Mouse (Mus musculus) intestine, embryonic 15.5 days (tissue): ENCODE data around the gene Tnfrsf1b. TPM values are rescaled to one million over a fixed set of nuclear protein-coding genes. Genes with fewer than 3 reads are reported as not detected.
"Not testable (repeated sequence)": the region's sequence is repeated elsewhere in the genome, so short reads cannot be mapped to it uniquely, and the experiment has no call there.

Experiments used
- ATAC-seq: fragments of 200-750 bp; cut with Nextera tagmentation; 2 replicates; pipeline ENCODE4 v1.8.0; 2017; ENCODE audit warnings: moderate TSS enrichment, moderate library complexity
- H3K27ac ChIP-seq: fragments of 300-500 bp; sonication (generic); 2 replicates; pipeline ENCODE4 v1.5.1; 2015; ENCODE audit warnings: mild to moderate bottlenecking, inconsistent platforms
- H3K27me3 ChIP-seq: fragments of 300-500 bp; sonication (generic); replicated peaks from 2 replicates; pipeline ENCODE4 v1.6.1; 2015; ENCODE audit warnings: inconsistent platforms
- H3K36me3 ChIP-seq: fragments of 300-500 bp; sonication (generic); 2 replicates; pipeline ENCODE4 v1.6.1; 2015; ENCODE audit warnings: inconsistent platforms
- H3K4me1 ChIP-seq: fragments of 300-500 bp; sonication (generic); replicated peaks from 2 replicates; pipeline ENCODE4 v1.6.1; 2015; ENCODE audit warnings: inconsistent platforms
- H3K4me2 ChIP-seq: fragments of 300-500 bp; sonication (generic); replicated peaks from 2 replicates; pipeline ENCODE4 v1.6.1; 2015; ENCODE audit warnings: mild to moderate bottlenecking, inconsistent platforms
- H3K4me3 ChIP-seq: fragments of 300-500 bp; sonication (generic); replicated peaks from 2 replicates; pipeline ENCODE4 v1.5.1; 2015; ENCODE audit warnings: inconsistent platforms
- H3K9ac ChIP-seq: fragments of 300-500 bp; sonication (generic); 2 replicates; pipeline ENCODE4 v1.6.1; 2015; ENCODE audit warnings: inconsistent platforms
- H3K9me3 ChIP-seq: fragments of 300-500 bp; sonication (generic); 2 replicates; pipeline ENCODE4 v1.6.1; 2016; ENCODE audit warnings: inconsistent platforms
- WGBS: fragments of 180-500 bp; shearing (Covaris S2); methylation state at CpG from one replicate; pipeline ENCODE4 v1.1.7; 2015; 5-methylcytosine and 5-hydroxymethylcytosine counted together
- polyA plus RNA-seq: library from polyadenylated mRNA; unstranded; fragments of >200 nt; fragmentation: Nextera tagmentation; extraction: Ambion mirVana; gene quantifications from 2 replicates; pipeline ENCODE4 v1.2.1, GENCODE M21; 2015

Tnfrsf1b gene
- polyA plus RNA-seq, 1 experiment from 2014 or later = 5.9 TPM

GRCm38 (mm10) chr4:145193991-145194511 is 52.6 kb downstream of the Tnfrsf1b start:
- Histone ChIP-seq H3K4me2 (peak overlapping the region; percentile 88), H3K4me1 (peaks cover 9% of the 10 kb centered on the region; the same call in 1 of the 2 replicates), H3K27ac (peak overlapping the region; percentile 70), H3K9me3 (no peaks in the 10 kb centered on the region), H3K9ac (peak overlapping the region; percentile 88), H3K27me3 (no peaks in the 10 kb centered on the region), H3K4me3 (peak overlapping the region; percentile 88), H3K36me3 (no peaks in the 10 kb centered on the region)
- ATAC-seq = peak; percentile 65
- WGBS = 0% methylated on average over 10 of the region's 10 CpGs

GRCm38 (mm10) chr4:145193406-145193805 is 53.3 kb downstream of the Tnfrsf1b start:
- H3K4me2 ChIP-seq = peak overlapping the region; percentile 88
- H3K4me3 ChIP-seq = peak overlapping the region; percentile 88
- no peak overlapping the region for H3K9ac ChIP-seq
- H3K27me3 ChIP-seq = no peaks in the 10 kb centered on the region
- 0 out of 2 replicates have a peak overlapping the region, but pooled peaks have one; percentile 70 for H3K27ac ChIP-seq
- peaks cover 9% of the 10 kb centered on the region; the same call in 1 of the 2 replicates for H3K4me1 ChIP-seq
- 29% methylated on average over 3 of the region's 3 CpGs for WGBS
- no peaks in the 10 kb centered on the region; the same call in 1 of the 2 replicates for H3K36me3 ChIP-seq
- H3K9me3 ChIP-seq = no peaks in the 10 kb centered on the region
- no peak for ATAC-seq

- no peak overlapping the region for H3K27ac ChIP-seq
- peak overlapping the region; percentile 88 for H3K4me2 ChIP-seq
- H3K4me1 ChIP-seq = peaks cover 9% of the 10 kb centered on the region; the same call in 1 of the 2 replicates
- H3K9me3 ChIP-seq = no peaks in the 10 kb centered on the region
- no peak overlapping the region for H3K9ac ChIP-seq
- no peak overlapping the region for H3K4me3 ChIP-seq
- no peaks in the 10 kb centered on the region; the same call in none of the 2 replicates for H3K36me3 ChIP-seq
- ATAC-seq = peak; percentile 35
- no peaks in the 10 kb centered on the region for H3K27me3 ChIP-seq
These were observed 54.0 kb downstream of the Tnfrsf1b start for GRCm38 (mm10) chr4:145192686-145193085.

- ATAC-seq = no peak
- no peak overlapping the region for H3K9ac ChIP-seq
- H3K4me2 ChIP-seq = no peak overlapping the region
- H3K4me3 ChIP-seq = no peak overlapping the region
- H3K4me1 ChIP-seq = peaks cover 8% of the 10 kb centered on the region; the same call in 1 of the 2 replicates
- no peaks in the 10 kb centered on the region for H3K9me3 ChIP-seq
- peaks cover 7% of the 10 kb centered on the region for H3K36me3 ChIP-seq
- H3K27ac ChIP-seq = no peak overlapping the region
- H3K27me3 ChIP-seq = no peaks in the 10 kb centered on the region
These were observed 58.1 kb downstream of the Tnfrsf1b start for GRCm38 (mm10) chr4:145188561-145188960.

GRCm38 (mm10) chr4:145187619-145188018 is 59.1 kb downstream of the Tnfrsf1b start:
- no peak for ATAC-seq

GRCm38 (mm10) chr4:145178918-145179549 is 67.6 kb downstream of the Tnfrsf1b start:
- Histone ChIP-seq H3K4me2 (no peak overlapping the region), H3K4me3 (no peak overlapping the region), H3K4me1 (no peaks in the 10 kb centered on the region), H3K36me3 (peaks cover 13% of the 10 kb centered on the region; the same call in 1 of the 2 replicates), H3K27ac (no peak overlapping the region), H3K27me3 (no peaks in the 10 kb centered on the region), H3K9ac (no peak overlapping the region), H3K9me3 (no peaks in the 10 kb centered on the region)
- WGBS = 94% methylated on average over 5 of the region's 5 CpGs
- peak; percentile 86 for ATAC-seq

More at GRCm38 (mm10) chr4:145187619-145188018, 59.1 kb downstream of the Tnfrsf1b start:
- H3K27ac ChIP-seq = no peak overlapping the region
- H3K9ac ChIP-seq = no peak overlapping the region
- H3K9me3 ChIP-seq = no peaks in the 10 kb centered on the region
- peaks cover 7% of the 10 kb centered on the region for H3K36me3 ChIP-seq
- H3K27me3 ChIP-seq = no peaks in the 10 kb centered on the region
- 0 out of 2 replicates have a peak, but pooled peaks cover 4% of the 10 kb centered on the region for H3K4me1 ChIP-seq
- no peak overlapping the region for H3K4me3 ChIP-seq
- 73% methylated on average over 2 of the region's 2 CpGs for WGBS
- no peak overlapping the region for H3K4me2 ChIP-seq

GRCm38 (mm10) chr4:145165542-145165941 is 81.1 kb downstream of the Tnfrsf1b start:
- not testable (repeated sequence) for H3K9ac ChIP-seq, H3K4me2 ChIP-seq, H3K27me3 ChIP-seq, ATAC-seq, H3K4me1 ChIP-seq, H3K4me3 ChIP-seq, H3K27ac ChIP-seq, H3K9me3 ChIP-seq
- 54% methylated on average over 3 of the region's 3 CpGs for WGBS
- peaks cover 55% of the 10 kb centered on the region for H3K36me3 ChIP-seq

- Histone ChIP-seq H3K27ac (no peak overlapping the region), H3K36me3 (peaks cover 41% of the 10 kb centered on the region), H3K9ac (no peak overlapping the region), H3K4me2 (no peak overlapping the region), H3K4me3 (no peak overlapping the region), H3K27me3 (no peaks in the 10 kb centered on the region), H3K4me1 (no peaks in the 10 kb centered on the region), H3K9me3 (no peaks in the 10 kb centered on the region)
- no peak for ATAC-seq
- WGBS = 94% methylated on average over 4 of the region's 4 CpGs
These were observed 82.6 kb downstream of the Tnfrsf1b start for GRCm38 (mm10) chr4:145164111-145164510.

Other genes with a start within 250 kb of the Tnfrsf1b start
- 10.1 and 10.2 TPM in 2 replicates for gene Vps13d, start 51.9 kb downstream of the Tnfrsf1b start, polyA plus RNA-seq
- 0.11 TPM in 1 of 2 replicates, not detected in the other for gene Tnfrsf8, start 68.3 kb upstream of the Tnfrsf1b start, polyA plus RNA-seq